Mouse (Mus musculus): ENCODE results near the gene Gm614.

DNA sequence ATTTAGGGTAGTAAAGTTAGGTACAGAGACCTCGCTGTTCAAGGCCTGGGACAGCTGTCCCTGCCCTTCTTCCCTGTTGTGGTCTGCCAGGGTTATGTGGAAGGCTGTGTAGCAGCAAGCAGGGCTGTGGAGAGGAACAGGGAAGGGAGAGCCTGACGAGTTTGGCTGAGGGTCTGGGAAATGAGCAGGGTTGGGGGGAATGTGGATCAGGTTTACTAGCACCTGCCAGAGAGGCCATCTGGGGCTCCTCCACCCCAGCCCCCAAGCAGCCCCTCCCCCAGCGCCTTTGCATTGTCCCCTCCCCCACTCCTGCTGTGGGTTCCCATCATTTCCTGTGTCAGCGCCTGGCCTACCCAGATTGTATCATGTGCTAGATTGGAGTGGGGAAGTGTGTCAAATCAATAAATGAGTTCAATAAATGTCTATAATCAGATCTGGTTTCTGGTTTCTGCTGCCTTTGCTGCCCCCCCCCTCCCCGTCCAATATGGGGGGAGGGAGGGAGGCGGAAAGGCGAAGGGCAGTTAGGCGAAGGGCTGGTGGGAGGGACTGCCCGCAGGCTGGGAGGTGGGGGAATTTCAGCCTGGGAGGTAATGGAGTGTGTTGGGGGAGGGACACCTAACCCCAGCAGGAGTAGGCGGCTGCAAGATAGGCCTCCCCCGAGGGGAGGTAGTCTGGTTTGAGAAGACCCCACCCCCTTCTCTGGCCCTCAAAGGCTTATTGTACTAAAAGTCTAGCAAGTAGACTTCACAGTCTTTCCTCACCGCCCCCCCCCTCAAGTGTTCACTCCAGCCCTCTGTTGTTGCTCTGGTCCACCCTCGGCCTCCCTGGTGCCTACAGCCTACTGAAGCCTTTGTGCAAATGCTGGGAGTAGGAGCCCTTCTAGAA is 3.1 kb downstream of the Gm614 start:
- TF ChIP-seq CTCF (conservative IDR thresholded peaks at IDR 0.05; ENCODE audit: insufficient read depth, insufficient read length, low read depth, low read length), result no peak
- no peak for TF ChIP-seq POLR2A (IDR thresholded peaks at IDR 0.05; ENCODE audit: low read depth, low read length)

Data from kidney, adult 2 months (tissue).